Mouse (Mus musculus) left cerebral cortex, postnatal 14 days (tissue): ENCODE results near the gene Ece2. TPM values are rescaled to one million over a fixed set of nuclear protein-coding genes. Genes with fewer than 3 reads are reported as not detected.

ENCODE experiments used
- DNase-seq, 2 experiments: peaks; one replicate each; pipeline ENCODE4 v3.0.0; 2021 to 2022; ENCODE audit warnings: low spot score in 2 of 2, mixed read lengths in 1 of 2
- intact Hi-C: fragments of 180-260 bp; cut with DNase I; formaldehyde crosslinking; loops from one replicate; pipeline ENCODE4 v1.15.1; 2025
- long read RNA-seq, 2 experiments: library from polyadenylated mRNA; stranded (forward); transcript quantifications; one replicate each; pipeline ENCODE4 v2.0.0; 2021
- total RNA-seq, 2 experiments: library from RNA; stranded (reverse); gene quantifications; 2 replicates each; pipeline ENCODE4 v1.2.3; 2021

Gene Ece2
- 10 to 100 TPM; 22.3 to 26.2 TPM for total RNA-seq
- long read RNA-seq, experiment 1, partial matches to known transcripts = 0 of 3 reads
- long read RNA-seq, experiment 1, other reads (novel, unspliced or antisense) = 1 of 3 reads
- long read RNA-seq, experiment 2, partial matches to known transcripts = 2 of 10 reads
- long read RNA-seq, experiment 2, other reads (novel, unspliced or antisense) = 6 of 10 reads

DNA sequence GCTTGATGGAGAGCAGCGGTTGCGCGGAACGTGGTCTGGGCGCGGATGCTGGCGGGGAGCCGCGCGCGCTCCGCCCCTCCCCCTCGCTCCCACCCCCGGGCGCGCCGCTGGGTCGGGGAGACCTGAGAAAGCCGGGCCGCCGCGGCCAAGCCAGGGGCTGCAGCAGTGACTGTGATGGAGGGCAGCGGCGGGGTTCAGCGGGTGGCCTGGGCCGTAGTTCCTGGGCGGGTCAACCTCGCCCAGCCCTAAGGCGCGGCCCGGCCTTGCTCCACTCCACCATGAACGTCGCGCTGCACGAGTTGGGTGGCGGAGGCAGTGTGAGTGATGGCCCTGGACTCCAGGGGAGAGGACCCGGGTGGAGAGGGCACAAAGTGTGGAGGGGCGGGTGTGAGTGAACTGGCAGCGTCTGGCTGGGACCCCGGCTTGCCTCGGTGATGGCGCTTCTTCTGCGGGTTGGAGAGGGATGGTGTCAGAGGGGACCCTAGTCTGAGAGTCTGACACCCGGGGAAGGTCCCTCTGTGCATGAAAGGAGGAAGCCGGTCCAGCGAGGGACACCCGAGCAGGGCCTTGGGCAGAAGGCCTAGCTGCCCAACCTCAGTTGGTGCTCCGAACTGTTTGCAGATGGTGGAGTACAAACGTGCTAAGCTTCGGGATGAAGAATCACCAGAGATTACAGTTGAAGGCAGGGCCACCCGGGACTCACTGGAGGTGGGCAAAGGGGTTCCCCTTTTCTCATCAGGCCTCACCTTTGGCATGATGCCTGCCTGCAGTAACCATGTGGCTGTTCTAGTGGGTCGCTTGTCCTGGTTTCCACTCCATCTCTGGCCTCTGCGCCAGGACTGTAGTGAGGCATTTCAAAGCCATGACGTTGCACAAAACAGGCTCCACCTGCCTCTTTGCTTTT lies at the start of gene Ece2:
TSS of gene Ece2 (plus strand) at position 98 of the 904 bp plus-strand sequence.
- intact Hi-C loops = no loop called here
- DNase-seq = peak in 1 of 2 experiments; percentile 30

- intact Hi-C loops = no loop called here
These were observed 40.2 kb upstream of the Ece2 start, which contains the start of gene Vwa5b2 for GRCm38 (mm10) chr16:20589366-20589938. Gene Vwa5b2, plus strand, starts transcription at chr16:20589471.

DNA sequence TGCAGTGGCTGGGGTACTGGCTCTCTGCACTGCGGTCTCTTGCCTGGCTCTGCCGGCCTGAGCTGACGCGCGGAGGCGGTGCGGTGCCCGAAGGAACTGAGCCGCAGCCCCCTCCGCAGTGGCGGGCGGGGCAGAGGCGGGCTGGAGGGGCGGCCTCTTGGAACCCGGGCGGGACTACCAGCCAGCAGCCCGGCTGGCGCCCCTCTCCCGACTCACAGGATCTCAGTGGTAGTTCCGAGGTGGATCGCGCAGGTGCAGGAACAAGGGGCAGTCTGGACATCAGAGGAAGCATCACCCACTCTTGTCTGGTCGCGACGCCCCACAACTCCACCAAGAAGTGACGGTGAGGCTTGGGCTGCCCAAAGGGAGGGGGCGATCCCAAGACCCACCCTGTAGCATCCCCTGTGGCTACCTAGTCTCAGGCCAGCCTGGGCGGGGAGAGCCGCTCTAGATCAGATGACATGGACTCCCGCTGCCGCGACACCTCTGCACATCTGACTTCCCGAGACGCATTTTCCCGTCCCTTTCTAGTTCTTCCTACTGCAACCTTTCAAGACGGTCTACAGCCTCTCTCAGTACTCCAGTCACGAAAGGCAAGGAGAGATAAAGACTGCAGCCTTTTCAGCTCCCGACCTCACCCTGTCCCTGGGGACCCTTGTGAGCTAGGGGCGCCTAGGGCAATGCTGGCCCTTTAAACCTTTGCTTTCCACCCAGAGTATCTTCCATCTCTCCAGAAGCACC lies 39.5 kb upstream of the Ece2 start:
- intact Hi-C loops = no loop called here
- DNase-seq = peak; percentile 53 to 69

More at GRCm38 (mm10) chr16:20589366-20589938, 40.2 kb upstream of the Ece2 start, which contains the start of gene Vwa5b2:
- peak; percentile 51 to 57 for DNase-seq

DNA sequence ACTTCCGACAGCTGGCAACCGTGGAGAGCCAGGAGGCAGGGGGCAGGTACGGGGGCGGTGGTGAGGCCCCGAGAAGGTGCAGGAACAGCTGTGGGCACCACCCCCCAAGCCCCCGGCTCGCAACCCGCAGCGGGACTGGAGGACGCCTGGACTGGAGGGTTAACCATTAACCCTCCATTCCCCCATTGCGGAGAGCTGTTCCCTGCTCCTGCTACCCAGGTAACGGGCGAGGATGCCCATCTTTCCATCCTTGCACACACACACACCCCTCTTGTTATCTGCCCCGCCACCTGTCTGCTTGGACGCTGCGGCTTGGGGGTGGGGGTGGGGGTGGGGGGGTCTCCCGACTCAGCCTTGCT lies 39.0 kb upstream of the Ece2 start:
- intact Hi-C loops = no loop called here
- DNase-seq = no peak

DNA sequence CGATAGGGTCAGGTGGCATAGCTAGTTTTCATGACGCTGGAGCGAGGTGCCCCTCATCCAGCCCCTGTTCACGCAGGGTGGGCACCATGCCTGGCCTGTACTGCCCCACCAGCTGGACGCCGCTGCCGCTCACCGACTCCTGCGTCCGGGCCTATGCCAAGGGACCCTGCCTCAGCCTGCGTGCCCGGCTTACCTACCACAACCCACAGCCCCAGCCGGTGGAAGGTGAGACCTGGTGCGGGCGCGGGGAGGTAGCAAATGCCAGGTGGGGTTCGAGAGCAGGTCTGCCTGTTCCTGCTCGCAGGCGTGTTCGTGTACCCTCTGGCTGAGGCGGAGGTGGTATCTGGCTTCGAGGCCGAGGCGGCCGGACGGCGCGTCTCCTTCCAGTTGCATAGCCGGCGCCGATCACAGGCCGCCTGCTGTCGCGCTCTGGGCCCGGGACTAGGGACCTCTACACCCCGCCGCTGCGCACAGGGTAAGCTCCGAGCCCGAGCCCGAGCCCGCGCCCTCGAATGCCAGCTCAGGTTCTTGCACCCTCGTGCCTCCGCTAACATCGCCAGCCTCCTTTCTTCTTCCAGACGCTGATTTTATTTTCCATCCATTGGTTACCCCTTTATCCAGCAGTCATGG lies 38.4 kb upstream of the Ece2 start:
- no peak for DNase-seq
- intact Hi-C loops = no loop called here

DNA sequence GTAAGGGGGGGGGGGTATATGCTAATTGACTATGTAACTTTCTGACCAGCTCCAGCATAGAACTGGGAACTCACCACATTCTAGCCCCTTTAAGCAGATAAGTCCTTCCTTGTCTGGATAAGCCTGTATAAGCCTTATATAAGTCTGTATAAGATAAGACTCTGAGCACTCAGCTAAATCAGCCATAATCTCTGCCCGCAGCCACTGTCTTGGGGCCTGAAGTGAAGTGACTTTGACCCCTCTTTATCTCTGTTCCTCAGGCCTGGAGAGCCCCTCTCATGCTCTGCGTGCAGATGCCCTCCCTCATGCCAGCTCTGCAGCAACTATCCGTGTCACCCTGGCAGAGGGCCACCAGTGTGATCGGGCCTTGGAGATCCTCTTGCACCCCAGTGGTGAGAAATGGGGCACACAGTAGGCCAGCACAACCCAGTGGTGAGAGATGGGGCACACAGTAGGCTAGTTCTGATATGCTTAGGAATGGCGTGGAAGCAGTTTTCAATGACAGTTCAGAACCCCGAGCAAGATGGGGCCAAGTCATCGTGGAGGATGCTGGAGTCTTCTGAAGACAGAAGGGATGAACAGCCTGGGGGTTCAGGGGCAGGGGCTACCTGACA lies 34.5 kb upstream of the Ece2 start:
- DNase-seq = no peak
- intact Hi-C loops = no loop called here

DNA sequence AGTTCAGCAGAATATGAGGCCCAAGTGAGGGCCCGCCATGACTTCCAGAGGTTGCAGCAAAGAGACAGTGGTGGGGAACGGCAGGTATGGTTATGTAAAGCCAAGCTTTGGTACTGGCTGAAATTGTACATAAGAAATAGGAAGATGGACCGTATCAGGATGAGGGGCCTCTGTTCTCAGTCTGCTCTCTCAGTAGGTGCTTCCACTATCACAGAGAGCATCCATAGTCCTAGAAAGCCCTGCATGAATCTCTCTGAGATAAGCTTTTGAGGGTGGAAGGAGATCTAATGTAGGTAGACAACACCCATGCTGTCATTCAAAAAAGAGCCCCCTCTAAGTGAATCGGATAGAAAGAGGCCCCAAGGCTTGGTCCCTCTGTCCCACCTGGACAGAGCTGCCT lies 33.9 kb upstream of the Ece2 start:
- intact Hi-C loops = no loop called here
- DNase-seq = no peak

DNA sequence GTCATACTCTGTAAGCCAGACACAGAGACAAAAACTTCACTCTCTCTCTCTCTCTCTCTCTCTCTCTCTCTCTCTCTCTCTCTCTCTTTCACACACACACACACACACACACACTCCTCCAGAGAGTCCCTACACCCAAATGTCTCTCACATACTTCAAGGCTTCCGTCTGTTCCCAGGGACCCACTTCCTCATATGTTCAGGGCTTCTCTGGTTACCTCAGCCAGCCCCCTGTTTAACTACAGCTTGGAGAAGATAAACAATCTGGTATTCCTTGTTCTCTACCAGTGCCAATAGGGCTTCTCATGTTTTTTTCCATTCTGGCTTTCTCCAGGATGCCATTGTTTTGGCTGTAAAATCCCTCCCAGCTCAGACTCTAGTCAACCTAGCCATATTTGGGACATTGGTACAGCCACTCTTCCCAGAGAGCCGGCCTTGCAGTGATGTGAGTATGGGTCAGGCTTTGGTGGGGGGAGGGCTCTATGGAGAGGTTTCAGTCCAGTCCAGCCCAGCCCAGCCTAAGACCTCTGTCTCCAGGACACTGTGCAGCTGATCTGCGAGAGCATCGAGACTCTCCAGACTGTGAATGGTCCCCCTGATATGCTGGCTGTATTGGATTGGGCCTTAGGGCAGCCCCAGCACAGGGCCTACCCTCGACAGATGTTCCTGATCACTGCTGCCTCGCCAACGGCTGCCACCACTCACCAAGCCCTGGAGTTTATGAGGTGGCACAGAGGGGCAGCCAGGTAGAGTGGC lies 32.8 kb upstream of the Ece2 start:
- intact Hi-C loops = no loop called here
- no peak for DNase-seq

DNA sequence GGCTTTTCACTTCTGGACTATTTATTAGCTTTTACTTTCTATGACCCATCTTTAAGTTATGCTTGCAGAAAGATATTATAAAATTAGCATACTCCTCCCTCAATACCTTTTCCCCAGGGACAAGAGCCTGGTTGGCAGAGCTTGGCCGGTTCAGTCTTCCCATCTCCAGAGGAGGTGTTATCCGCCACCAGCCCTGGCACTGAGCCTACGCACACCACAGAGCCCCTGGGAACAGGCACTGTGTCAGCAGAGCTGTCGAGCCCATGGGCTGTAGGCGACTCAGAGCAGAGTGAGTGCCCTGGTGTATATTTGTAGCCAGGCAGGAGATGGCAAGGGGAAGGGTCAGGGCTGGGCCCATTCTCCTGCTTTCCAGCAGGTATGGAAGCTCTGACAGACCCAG lies 29.1 kb upstream of the Ece2 start:
- intact Hi-C loops = no loop called here
- DNase-seq = no peak

GRCm38 (mm10) chr16:20604705-20605104 lies 24.9 kb upstream of the Ece2 start:
- intact Hi-C loops = no loop called here
- no peak for DNase-seq

- DNase-seq = peak; percentile 78 to 80
- intact Hi-C loops = loop anchor here (5.0 kb wide), 1 partner anchor 42 kb away; the partner anchor contains the start of gene Psmd2
These were observed 18.9 kb upstream of the Ece2 start for GRCm38 (mm10) chr16:20610501-20611356.

DNA sequence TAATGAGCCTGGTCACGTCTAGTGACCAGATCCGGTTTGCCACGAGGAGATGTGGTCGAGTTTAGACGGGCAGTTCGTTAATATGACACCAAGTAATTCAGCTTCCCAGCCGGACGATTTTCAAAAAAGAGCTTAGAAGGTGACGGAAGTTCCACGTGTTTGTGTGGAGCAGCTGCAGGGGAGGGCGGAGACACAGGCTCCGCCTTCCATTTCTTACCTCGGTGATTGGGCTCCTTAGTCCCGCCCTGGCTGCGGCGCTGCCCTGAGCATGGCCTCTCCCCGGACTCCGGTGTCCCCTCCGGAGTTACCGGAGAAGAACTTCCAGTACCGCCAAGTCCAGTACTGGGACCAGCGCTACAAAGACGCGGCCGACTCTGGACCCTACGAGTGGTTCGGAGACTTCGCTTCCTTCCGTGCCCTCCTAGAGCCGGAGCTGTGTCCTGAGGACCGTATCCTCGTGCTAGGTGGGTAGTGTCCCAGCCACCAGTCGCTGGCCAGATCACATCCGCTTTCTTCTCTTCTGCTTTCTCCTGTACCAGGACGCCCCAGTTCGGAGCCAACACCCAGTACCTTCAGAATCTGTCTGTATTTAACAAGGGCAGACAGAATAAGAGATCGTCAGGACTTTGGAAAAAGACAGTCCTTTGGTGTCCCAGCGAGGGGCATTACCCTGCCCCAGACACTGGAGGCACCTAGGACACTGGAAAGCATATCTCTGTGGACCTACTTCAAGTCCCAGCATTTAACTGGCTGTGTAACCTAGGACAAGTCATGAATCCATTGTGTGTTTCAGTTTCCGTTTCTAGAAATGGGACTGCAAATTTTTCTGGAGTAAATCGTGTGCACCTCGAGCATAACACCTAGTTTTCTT lies 18.0 kb upstream of the Ece2 start, which contains the start of the genes Eef1akmt4, Gm49333 and Alg3:
TSS of gene Eef1akmt4 (plus strand) at position 237 of the 871 bp plus-strand sequence.
TSS of gene Gm49333 (plus strand) at position 254 of the 871 bp plus-strand sequence.
TSS of gene Alg3 (minus strand) at position 379 of the 871 bp plus-strand sequence.
- DNase-seq = peak; percentile 77 to 88
- intact Hi-C loops = loop anchor here (5.0 kb wide), 1 partner anchor 41 kb away; the partner anchor contains the start of gene Psmd2

- intact Hi-C loops = no loop called here
- no peak for DNase-seq
These were observed 9.9 kb upstream of the Ece2 start for GRCm38 (mm10) chr16:20619541-20620398.

- DNase-seq = no peak
- intact Hi-C loops = no loop called here
These were observed 9.3 kb upstream of the Ece2 start for GRCm38 (mm10) chr16:20620399-20620735.

GRCm38 (mm10) chr16:20620751-20621190 lies 8.9 kb upstream of the Ece2 start:
- no peak for DNase-seq
- intact Hi-C loops = no loop called here
